Mouse (Mus musculus) E14TG2a.4 (cell line): ENCODE results near the gene Antxr1.

ENCODE experiments used
- H3K27me3 ChIP-seq: 2 replicates; pipeline ENCODE4 v1.6.1; 2014; ENCODE audit warnings: low read length, control low read depth; ENCODE audit not compliant: insufficient read depth
- H3K36me3 ChIP-seq: 2 replicates; pipeline ENCODE4 v1.6.1; 2014; ENCODE audit warnings: low read length, control low read depth; ENCODE audit not compliant: insufficient read depth
- H3K4me1 ChIP-seq: replicated peaks from 2 replicates; pipeline ENCODE4 v1.6.1; 2014; ENCODE audit warnings: low read depth, low read length, control low read depth
- H3K4me3 ChIP-seq: replicated peaks from 2 replicates; pipeline ENCODE4 v1.5.1; 2014; ENCODE audit warnings: mild to moderate bottlenecking, low read length
- H3K9me3 ChIP-seq: 2 replicates; pipeline ENCODE4 v1.6.1; 2014; ENCODE audit warnings: low read length, control low read depth
- CTCF ChIP-seq: conservative IDR thresholded peaks from 2 replicates; pipeline ENCODE4 v1.5.1; 2014; ENCODE audit warnings: low read length
- NANOG ChIP-seq: IDR thresholded peaks from 2 replicates; pipeline ENCODE4 v1.6.1; 2014; ENCODE audit warnings: borderline replicate concordance, low read length, mixed read lengths
- POU5F1 ChIP-seq: IDR thresholded peaks from 2 replicates; pipeline ENCODE4 v1.6.1; 2014; ENCODE audit warnings: low read length, borderline replicate concordance

Antxr1 gene

GRCm38 (mm10) chr6:87183159-87183558, 152.5 kb downstream of the Antxr1 start:
- no peak for TF ChIP-seq POU5F1
- TF ChIP-seq NANOG = no peak
- TF ChIP-seq CTCF = no peak
- no peaks in the 10 kb centered on the region for H3K36me3 ChIP-seq
- peaks cover 7% of the 10 kb centered on the region for H3K9me3 ChIP-seq
- H3K4me3 ChIP-seq = no peak overlapping the region
- H3K4me1 ChIP-seq = no peaks in the 10 kb centered on the region
- H3K27me3 ChIP-seq = no peaks in the 10 kb centered on the region

- TF ChIP-seq NANOG = no peak
- TF ChIP-seq POU5F1 = no peak
- no peak for TF ChIP-seq CTCF
- H3K27me3 ChIP-seq = no peaks in the 10 kb centered on the region
- H3K4me1 ChIP-seq = no peaks in the 10 kb centered on the region
- H3K36me3 ChIP-seq = no peaks in the 10 kb centered on the region
- H3K4me3 ChIP-seq = no peak overlapping the region
- H3K9me3 ChIP-seq = peaks cover 3% of the 10 kb centered on the region
Measured at GRCm38 (mm10) chr6:87182736-87183135, 152.9 kb downstream of the Antxr1 start.

- H3K9me3 ChIP-seq = no peaks in the 10 kb centered on the region
- no peak for TF ChIP-seq POU5F1
- TF ChIP-seq NANOG = no peak
- TF ChIP-seq CTCF = no peak
- no peaks in the 10 kb centered on the region for H3K36me3 ChIP-seq
- peaks cover 12% of the 10 kb centered on the region for H3K27me3 ChIP-seq
- no peak overlapping the region for H3K4me3 ChIP-seq
- no peaks in the 10 kb centered on the region for H3K4me1 ChIP-seq
Measured at GRCm38 (mm10) chr6:87171461-87171860, 164.2 kb downstream of the Antxr1 start.

- H3K27me3 ChIP-seq = peaks cover 15% of the 10 kb centered on the region
- no peak overlapping the region for H3K4me3 ChIP-seq
- no peaks in the 10 kb centered on the region for H3K9me3 ChIP-seq
- TF ChIP-seq CTCF (no peak), POU5F1 (no peak), NANOG (no peak)
- no peaks in the 10 kb centered on the region for H3K36me3 ChIP-seq
- H3K4me1 ChIP-seq = no peaks in the 10 kb centered on the region
Measured at GRCm38 (mm10) chr6:87170875-87171274, 164.7 kb downstream of the Antxr1 start.

- Histone ChIP-seq H3K9me3 (no peaks in the 10 kb centered on the region), H3K27me3 (peaks cover 14% of the 10 kb centered on the region), H3K4me1 (no peaks in the 10 kb centered on the region), H3K36me3 (no peaks in the 10 kb centered on the region), H3K4me3 (no peak overlapping the region)
- TF ChIP-seq POU5F1 = no peak
- TF ChIP-seq CTCF = no peak
- TF ChIP-seq NANOG = no peak
Measured at GRCm38 (mm10) chr6:87170277-87170676, 165.3 kb downstream of the Antxr1 start.

GRCm38 (mm10) chr6:87168021-87168420, 167.6 kb downstream of the Antxr1 start:
- TF ChIP-seq CTCF (no peak), POU5F1 (no peak), NANOG (no peak)
- peaks cover 13% of the 10 kb centered on the region for H3K27me3 ChIP-seq
- H3K4me1 ChIP-seq = no peaks in the 10 kb centered on the region
- H3K4me3 ChIP-seq = no peak overlapping the region
- no peaks in the 10 kb centered on the region for H3K9me3 ChIP-seq
- H3K36me3 ChIP-seq = no peaks in the 10 kb centered on the region

- H3K9me3 ChIP-seq = no peaks in the 10 kb centered on the region
- H3K4me3 ChIP-seq = no peak overlapping the region
- H3K36me3 ChIP-seq = no peaks in the 10 kb centered on the region
- H3K4me1 ChIP-seq = no peaks in the 10 kb centered on the region
- no peak for TF ChIP-seq CTCF
- no peak for TF ChIP-seq POU5F1
- no peak for TF ChIP-seq NANOG
- peaks cover 17% of the 10 kb centered on the region for H3K27me3 ChIP-seq
Measured at GRCm38 (mm10) chr6:87166673-87167305, 168.8 kb downstream of the Antxr1 start.

GRCm38 (mm10) chr6:87165536-87166311, 169.9 kb downstream of the Antxr1 start:
- no peaks in the 10 kb centered on the region for H3K9me3 ChIP-seq
- no peaks in the 10 kb centered on the region for H3K4me1 ChIP-seq
- no peaks in the 10 kb centered on the region for H3K36me3 ChIP-seq
- no peak for TF ChIP-seq POU5F1
- no peak for TF ChIP-seq CTCF
- no peak for TF ChIP-seq NANOG
- peaks cover 24% of the 10 kb centered on the region for H3K27me3 ChIP-seq
- H3K4me3 ChIP-seq = no peak overlapping the region
